Mouse (Mus musculus): ENCODE measurements around the gene Gosr2. TPM values are rescaled to one million over a fixed set of nuclear protein-coding genes. Genes with fewer than 3 reads are reported as not detected.

Gosr2 gene
- total RNA-seq, 1 experiment from 2014 or later = 82.7 TPM

DNA sequence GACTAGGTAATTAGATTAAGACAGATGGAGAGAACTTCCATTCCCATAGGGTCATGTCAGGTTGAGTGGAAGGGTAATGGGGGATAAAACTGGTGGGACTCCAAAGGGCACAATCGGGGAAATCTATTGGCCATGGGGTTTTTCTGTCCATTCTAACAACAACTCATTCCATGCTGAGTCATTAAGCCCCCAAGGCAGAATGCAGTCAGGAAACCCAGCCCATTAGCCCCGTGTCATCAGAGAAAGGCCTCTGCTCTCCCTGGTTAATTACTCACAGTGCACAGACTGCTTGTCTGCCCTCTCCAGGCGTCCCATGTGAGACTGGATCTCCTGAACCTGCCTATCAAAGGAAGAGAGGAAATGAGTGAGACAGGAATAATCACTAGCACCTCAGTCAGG, 8.7 kb downstream of the Gosr2 start:
- no peak for DNase-seq

DNA sequence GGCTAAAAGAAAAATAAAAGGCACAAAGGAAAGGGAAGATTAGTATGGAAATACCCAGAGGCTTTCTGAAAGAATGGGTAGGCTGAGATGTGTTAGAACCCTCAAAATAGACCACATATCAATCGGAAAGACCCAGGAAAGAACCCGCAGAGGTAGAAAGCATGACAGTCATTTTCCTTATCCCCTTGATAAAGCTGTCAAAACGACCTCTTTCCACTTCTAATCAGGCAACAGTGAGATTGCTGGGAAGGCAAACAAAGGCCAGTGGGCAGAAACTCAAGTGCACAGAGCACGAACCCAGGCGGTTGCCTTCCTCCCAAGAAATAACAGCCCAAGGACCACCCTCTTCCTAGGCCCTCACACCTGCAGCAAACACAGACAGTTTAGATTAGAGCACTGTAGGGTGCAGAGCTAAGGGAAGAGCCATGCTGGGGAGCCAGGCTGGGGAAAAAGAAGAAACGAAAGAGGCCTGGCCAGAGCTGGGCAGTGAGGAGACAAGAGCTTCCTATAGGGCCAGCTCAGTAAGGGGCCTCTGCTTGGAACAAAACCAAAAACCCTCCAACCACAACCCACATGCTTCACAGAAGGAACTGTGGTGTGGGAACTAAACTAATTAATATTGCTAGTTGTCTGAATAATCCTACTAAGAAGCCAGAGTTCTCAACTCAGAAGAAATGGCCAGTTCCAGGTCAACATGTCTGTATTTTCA, 9.3 kb downstream of the Gosr2 start:
- no peak for DNase-seq

DNA sequence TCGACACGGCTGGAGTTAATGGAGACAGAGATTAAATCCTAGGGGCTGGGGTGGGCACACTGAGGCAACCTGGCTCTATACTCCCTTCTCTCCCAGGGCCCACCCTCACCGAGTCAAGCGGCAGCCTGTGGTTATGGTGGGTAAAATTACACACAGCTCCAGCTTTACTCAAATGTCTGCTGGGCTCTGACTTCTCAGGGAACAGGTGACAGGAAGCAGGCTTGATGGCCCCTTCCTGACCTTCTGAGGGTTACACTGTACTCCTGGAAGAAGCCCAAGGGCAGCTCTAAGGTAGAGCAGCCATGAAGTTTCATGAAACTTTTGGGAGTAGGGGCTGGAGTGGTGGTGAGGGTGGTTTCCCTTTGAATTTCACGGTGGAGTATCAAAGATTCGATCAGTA, 11.0 kb downstream of the Gosr2 start:
- no peak for DNase-seq

DNA sequence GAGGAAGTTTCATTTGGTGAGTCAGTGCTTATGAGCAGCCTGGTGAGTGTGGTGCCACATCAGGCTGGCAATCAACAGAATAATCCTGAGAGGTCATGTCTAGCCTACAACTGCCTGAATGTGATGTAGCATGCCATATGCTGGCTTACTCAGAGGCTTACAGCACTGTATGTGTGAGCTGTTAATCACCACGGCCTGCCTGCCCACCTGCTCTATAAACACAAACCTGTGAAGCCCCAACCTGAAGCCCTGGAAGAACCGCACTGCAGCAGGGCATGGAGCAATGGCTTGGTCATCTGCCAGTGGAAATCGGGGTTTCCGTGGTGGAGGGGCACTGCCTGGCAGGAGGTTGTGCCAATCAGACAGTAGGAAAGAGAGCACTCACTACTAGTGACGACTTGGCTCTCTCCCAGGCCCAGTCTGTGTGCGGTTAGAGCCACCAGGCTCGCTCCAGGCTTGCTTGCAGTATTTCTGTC, 12.4 kb downstream of the Gosr2 start:
- DNase-seq = peak; percentile 59

DNA sequence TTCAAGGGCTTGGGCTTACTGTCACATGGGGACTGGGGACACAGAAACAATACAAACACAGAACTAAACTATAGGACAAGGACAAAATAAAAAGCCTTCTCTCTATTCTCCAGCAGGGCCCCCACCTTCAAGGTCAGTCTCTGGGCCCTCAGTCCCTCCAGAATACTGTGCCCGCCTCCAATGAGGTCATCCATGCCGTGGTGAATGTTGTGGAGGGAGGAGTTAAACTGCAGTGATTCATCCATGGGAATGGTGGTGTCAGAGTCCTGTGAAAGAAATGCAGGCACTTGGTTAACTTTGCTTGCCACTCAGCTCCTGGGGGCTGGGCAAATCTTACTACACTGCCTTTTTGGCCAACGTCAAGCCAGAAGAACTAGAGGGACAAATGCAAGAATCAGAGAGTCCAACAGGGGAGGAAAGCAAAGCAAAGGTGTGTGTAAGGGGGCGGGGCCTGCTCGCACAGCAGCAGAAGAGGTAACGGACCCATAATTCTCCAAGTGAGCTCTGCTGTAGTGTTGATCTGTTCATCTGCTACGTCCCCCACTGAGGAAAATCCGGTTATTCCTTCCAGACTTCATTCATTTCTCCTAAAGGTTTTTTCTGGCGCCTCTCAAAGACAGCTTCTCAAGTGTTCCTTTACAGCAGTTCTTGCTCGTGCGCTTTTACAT, 13.9 kb downstream of the Gosr2 start:
- peak; percentile 75 for DNase-seq

DNA sequence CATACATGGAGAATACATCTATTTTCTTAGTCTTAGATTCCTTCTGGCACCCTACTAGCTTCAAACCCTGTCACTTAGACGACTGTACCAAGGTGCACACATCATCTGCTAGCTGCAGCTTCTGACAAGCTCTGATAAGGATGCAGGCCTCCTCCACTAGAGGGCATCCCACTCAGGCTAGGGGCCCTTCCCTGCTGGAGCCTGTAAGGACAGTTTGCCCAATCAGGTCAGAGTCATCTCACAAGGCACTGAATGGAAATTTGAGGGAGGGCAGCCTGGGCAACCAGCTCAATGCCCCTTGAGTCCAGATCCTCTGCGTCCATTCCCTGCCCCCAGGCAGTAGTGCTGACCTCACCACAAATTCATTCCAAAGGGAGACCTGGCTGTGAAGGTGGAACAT, 20.7 kb downstream of the Gosr2 start:
- DNase-seq = peak; percentile 70

DNA sequence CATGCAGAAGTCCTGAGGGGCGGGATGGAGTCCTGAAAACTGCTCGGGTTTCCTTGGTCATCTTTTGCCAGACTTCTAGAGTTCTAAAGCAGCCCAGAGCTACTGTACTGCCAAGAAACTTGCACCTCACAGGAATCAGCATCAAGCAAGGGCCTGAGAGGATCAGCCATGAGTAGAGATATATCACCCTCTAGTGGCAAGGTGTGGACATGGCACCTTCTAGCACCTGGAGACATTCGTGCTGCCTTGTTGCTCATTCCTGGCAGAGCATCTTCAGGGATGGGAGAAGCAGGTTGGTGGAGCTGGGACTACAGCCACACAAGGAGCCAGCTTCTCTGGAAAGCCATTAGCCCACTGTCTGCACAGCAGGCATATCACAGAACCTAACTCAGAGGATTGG, 22.1 kb downstream of the Gosr2 start:
- peak; percentile 17 for DNase-seq

DNA sequence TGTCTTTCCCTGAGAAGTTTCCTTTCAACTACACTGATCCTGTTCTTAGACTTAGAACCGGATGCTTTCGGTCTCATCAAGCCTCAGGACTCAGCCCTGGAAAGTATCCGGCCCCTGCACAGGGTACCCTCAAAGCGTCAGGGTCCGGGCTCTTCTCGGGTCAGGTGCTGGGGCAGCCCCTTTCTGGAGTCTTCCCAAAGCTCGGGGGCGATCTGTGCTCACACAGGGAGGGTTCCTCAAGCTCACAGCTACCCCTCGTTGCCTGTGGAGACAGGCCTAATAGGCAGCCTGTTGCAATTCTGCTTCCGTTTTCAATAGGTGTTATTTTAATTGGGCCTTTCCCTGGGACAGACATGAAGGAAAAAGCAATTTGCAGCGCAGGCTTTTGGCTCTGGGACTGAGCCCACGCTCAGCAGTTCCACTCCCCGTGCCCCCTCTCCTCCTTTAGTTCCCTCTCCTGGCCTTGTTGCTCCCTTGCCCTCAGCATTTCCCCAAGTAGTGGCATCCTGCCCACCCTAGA, 30.7 kb downstream of the Gosr2 start:
- DNase-seq = no peak

DNA sequence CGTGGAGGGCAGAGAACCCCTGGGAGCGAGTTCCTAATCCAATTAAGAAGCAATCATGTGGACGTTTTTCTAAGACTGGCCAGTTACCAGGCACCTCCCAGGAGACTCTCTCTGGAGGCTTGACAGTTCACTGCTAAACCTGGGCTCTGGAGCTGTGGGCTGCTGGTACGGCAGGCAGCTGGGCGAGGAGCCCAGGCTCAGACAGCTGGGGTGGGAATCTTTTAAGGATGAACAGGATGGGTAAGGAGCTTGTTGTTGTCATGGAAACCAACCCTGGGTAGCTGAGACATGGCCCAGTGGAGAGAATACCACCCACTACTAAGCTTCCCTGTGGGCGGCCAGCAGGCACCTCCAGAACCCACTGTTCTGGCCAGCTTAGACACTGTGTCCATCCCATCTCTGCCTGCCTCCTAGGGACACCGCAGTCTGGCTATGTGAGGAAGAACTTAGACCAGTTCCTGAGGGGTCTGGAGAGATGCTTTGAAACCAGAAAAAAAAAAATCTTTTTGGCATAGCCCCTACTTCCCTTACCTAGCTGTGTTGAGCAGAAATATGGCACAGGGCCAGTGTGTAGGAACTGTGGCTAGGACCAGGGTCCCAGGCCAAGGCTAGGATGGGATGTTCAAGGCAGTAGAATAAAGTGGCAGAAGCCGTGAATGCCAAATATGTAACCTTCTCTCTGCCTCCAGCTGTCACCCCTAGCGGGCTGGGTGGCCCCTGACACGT, 31.4 kb downstream of the Gosr2 start:
- peak; percentile 16 for DNase-seq

DNA sequence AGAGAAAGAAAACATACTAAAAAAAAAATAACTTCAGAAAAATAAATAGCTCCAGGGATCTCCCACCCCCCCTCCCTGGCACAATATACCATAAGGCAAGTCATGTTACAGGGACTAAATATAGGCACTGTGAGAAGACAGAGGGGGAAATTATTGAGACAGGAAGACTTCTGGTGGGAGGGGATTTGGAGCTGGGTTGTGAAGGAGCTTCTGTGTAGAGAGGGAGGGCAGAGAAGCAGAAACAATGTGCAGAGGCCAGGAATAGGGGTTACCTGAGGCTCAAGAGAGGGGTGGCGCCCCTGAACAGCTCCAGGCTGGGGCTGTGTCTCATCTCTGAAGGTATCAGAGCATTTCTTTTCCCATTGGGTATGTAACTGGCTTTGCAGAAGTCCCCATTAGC, 32.0 kb downstream of the Gosr2 start:
- DNase-seq = no peak

DNA sequence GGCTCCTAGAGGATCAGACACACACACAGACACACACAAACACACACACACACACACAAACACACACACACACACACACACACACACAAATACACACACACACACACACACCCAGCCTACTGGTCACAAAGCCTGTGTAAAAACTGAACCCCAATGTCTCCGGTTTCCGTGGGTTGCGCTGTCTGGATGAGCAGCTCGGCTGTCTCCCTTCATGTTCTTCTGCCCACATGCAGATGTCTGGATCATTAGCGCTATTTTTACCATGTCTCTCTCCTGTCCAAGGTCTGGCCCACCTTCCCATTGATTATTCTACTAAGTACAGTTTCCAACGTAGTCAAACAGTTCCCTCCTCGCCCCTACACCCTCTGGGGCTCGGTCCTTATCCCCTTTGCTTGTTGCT, 34.6 kb downstream of the Gosr2 start:
- no peak for DNase-seq

DNA sequence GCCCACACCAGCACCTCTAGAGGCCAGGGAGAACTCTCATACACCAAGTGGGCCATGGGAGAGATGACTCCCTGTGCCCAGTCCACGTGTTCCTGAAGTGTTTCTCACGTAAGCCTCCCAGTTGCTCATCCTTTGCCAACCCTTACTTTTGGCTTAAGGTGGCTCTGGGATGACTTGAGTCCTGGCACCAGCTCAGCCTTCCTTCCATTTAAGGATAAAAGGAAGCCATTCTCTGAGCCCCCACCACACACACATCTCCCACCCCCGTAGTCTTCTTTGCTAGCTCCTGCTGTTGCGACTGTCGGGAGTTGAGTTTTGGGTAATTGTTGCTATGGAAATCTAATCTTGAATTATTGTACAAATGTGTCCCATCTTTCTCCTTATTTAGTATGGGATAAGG, 35.2 kb downstream of the Gosr2 start:
- no peak for DNase-seq

DNA sequence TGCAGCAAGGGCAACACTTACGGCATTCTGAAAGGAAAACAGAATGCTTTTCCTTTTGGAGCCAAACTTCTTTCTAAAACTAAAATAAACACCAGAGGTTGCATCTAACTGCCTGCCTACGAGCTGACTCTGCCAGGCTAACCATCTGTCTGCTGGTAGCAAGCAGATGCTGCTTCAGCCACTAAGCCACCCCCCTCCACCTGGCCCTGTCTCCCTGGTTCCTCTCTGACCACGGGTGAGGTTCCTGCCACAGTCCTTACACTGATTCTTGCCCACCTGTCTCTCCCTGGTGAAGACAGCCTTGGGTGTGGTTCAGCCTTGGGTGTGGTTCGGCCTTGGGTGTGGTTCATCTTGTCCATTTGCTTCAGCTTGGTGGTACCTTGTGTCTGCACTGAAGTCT, 35.8 kb downstream of the Gosr2 start:
- no peak for DNase-seq

DNA sequence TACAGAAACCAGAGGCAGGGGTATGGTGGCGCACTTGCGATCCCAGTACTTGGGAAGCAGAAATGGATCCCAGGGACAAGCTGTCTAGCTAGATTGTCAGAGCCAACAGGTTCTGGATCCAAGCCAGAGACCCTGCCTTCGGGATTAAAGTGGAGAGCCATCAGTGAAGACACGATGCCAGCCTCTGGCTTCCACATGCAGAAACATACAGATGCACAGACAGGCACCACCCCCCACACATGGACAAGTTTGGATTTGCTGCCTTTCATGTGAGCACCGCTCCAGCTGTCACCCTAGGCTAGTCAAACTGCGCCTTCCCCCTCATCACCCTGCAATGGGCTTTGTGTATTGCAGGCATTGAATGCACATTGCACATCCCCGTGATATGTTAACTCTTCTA, 39.5 kb downstream of the Gosr2 start:
- no peak for DNase-seq

DNA sequence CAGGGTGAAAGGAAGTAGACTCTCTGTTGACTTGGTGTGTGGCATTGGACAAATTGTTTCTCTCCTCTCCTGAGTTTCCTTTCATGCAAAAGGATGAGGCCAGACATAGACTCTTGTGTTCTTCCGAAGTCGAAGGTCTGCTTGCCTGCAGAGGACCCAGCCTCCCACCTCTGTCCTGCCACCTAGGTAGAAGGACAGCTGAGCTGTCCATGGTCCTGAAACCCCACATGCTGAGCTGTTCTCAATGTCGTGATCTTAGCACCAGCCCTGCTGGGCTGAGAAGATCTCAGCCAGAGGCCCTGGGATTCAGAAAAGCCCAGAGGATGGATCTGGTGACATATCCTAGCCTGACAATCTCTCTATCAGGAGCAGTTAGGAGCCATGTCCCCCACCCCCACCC, 41.2 kb downstream of the Gosr2 start:
- DNase-seq = peak; percentile 63

DNA sequence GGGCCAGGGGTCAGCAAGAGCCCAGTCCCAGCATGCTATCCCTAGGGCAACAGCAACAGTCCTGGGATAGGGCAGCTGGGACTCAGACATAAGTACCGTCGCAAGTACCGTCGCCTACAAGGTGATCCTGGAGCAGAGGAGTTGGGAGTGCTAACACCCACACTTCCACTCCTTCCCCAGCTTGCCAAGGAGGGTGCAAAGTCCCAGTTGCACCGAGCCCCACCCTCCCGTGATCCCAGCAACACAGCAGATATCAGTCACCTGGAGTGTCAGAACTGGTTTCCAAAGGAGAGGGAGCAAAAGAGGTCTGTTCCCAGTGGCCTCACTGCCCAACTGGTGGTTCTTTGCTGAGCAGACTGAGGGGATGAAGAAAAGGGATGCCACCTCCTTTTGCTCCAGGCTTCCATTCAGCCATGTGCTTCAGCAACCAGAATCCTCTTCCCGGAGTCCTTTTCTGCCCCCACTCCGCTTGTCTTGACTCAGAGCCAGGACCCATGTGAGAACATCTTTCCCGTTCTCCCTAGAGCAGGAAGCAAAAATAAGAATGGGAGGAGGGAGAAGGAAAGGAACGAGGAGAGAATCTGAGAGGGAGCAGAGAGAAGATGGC, 44.2 kb downstream of the Gosr2 start:
- DNase-seq = no peak

DNA sequence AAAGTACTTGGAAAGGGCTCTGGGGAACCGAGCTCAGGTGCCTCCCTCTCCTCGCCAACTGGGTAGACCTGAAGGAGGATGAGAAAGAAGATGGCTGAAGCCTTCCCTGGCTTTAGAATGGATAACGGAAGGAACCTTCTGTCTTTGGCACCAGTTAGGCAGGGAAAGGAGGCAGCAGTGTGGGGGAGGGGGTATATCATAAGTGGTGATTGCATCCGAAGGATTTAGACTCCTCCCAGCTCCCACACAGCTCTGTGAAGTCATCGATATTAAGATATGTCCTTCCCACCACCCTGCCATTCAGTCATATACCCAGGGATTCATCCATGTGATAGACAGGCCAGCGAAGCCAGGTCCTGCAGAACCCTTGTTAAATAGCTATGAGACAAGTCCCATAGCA, 46.3 kb downstream of the Gosr2 start:
- DNase-seq = no peak

DNA sequence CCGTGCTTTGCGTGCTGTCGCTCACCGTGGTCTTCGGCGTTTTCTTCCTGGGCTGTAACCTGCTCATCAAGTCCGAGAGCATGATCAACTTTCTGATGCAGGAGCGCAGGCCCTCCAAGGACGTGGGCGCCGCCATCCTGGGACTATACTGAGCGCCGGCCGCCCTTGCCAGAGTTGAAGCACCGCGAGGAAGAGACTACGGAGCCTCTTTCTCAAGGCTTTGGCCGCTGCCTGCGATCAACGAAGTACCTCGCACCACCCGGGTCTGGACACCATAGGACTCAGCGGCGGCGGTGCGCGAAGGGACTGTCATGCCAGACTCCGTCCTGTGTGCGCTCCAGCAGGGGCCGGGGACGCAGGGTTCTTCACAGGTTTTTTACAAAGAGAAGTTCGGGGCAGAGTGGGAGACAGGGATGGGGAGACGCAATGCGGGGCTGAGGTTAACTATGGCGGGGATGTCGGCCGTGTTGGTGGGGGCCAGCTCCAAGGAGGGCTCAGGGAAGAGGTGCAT, 47.7 kb downstream of the Gosr2 start:
- DNase-seq = no peak

DNA sequence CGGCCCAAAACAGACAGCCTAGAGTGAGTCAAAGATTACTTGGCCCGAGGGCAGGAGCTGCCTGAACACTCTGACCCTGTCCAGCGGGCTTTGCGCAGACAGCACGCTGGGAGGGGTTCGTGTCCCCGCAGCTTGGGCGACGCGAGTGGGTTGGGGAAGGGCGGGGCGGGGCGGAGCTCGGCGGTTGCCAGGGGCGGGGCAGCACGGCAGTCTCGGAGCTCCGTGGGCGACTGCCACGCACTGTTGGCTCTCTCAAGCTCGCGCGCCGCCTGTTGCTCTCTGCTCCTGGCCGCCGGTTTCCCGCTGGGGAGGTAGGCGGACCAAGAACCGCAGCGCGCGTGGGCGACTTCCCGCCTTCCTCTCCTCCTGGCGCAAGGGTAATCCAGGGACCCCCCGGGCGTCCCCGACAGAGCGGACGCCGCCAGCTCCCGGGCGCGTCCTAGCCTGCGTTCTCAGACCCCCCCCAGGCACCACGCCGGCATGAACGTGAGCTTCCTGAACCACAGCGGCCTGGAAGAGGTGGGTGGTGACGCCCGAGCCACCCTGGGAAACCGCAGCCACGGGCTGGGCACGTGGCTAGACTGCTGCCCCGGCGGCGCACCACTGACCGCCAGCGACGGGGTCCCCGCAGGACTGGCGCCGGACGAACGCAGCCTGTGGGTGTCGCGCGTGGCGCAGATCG, 48.3 kb downstream of the Gosr2 start, which contains the start of gene Rprml:
TSS of gene Rprml (plus strand) at position 270 of the 682 bp plus-strand sequence.
- peak; percentile 20 for DNase-seq

DNA sequence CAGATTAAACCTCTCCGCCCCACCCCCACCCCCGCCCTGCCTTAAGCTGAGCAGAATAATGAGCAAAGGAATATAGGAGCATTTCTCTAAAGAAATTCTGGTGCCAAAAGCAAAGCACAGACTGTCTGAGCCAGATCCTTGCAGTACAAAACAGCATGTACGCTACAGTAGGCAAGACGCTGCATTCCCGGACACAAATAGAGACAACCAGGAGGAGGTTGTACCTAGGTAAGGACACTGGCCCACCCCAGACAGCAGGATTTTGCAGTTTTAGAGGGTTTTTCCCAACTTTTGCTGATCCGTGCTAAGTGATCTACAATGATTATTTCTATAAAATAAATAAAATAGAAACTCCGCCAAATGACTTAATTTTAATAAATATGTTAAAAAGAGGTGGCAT, 49.0 kb downstream of the Gosr2 start:
- no peak for DNase-seq

DNA sequence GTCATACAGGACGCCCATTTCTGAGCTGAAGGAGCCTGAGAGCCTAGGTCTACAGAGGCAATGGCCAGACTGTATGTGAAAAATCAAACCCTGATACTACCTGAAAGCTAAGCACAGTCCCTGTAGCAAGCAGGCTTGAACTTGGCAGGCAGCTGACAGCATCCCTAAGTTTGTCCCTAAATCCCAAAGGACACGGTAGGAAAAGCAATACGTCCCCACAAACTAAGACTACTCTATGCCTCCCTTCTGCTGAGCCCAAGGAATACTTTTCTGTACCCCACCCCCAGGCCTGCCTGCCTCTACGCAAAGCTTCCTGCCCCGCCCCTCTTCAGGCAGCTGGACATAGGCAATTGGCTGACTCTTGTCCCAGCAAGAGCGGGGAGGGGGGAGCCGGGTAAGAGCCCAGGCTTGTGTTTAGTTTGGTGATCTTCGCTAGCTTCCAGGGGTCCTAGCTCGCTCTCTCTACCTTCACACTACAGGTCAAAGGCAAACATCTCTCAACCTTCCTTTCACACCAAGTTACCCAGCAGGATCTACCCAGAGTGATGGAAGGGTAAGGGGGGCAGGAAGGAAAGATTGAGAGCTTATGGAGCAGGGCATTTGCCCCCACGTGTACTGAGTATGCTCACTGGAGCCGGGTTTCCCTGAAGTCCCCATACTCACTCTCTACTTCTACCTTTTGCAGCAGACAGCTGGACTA, 49.6 kb downstream of the Gosr2 start:
- no peak for DNase-seq

Measured in adrenal gland, postnatal 25 days (tissue).